ENCODE assay signal across 26 mouse cellular contexts in the genomic region with DNA sequence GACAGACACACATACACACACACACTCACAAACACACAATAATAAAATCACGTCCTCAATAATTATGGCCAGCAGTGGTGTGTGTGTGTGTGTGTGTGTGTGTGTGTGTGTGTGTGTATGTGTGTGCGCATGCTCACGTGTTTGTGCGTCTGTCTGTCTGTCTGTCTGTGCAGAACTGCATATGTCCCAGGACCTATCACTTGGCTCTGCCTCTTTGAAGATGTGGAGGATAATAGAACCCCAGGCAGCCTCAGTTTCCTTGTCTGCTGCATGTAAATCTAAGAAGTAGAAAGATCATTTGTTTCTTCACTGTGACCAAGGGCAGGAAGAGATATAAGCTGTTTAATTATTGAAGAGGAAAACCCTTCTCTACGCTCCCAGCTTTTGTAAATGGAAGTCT.
DNase-seq lines count a peak whose midpoint lies in the region; ATAC-seq lines count a peak whose summit lies in the region.
"Had no signal": no experiment of that assay in that cellular context is flagged by ENCODE, and none has a peak within 500 bp of the region (broad histone marks: within the 10 kb centered on the region; RNA-seq: fewer than 3 reads in every experiment).

No protein-coding gene starts in this region.

- H3K9me3 ChIP-seq in midbrain, embryonic 11.5 days (ENCODE audit: control insufficient read depth, low read length), result no peaks in the 10 kb centered on the region
- H3K9me3 ChIP-seq in midbrain, embryonic 14.5 days (ENCODE audit: control insufficient read depth, low read length), result no peaks in the 10 kb centered on the region
- H3K9me3 ChIP-seq: embryonic facial prominence, embryonic 12.5 days; kidney, embryonic 15.5 days; liver, embryonic 13.5 days had no signal

- 78% methylated on average over 5 of the region's 5 CpGs for WGBS in midbrain, embryonic 11.5 days
- WGBS in midbrain, embryonic 14.5 days, result 86% methylated on average over 5 of the region's 5 CpGs

- H3K27ac ChIP-seq in midbrain, embryonic 11.5 days (ENCODE audit: low read depth, low read length), result no peak overlapping the region
- H3K27ac ChIP-seq in midbrain, embryonic 14.5 days (replicated peaks; ENCODE audit: low read depth, low read length), result no peak overlapping the region
- H3K27ac ChIP-seq: embryonic facial prominence, embryonic 12.5 days; hindbrain, postnatal 0 days; kidney, embryonic 15.5 days; liver, embryonic 13.5 days; stomach, postnatal 0 days had no signal

- H3K4me1 ChIP-seq in midbrain, embryonic 11.5 days (ENCODE audit: control insufficient read depth, insufficient read depth, low read length), result no peaks in the 10 kb centered on the region
- H3K4me1 ChIP-seq in midbrain, embryonic 14.5 days (ENCODE audit: control insufficient read depth, insufficient read depth, low read length), result peaks cover 12% of the 10 kb centered on the region
- H3K4me1 ChIP-seq: liver, embryonic 13.5 days had no signal

- H3K4me3 ChIP-seq in midbrain, embryonic 11.5 days (ENCODE audit: low read depth, low read length), result no peak overlapping the region
- no peak overlapping the region for H3K4me3 ChIP-seq in midbrain, embryonic 14.5 days (replicated peaks; ENCODE audit: low read depth, low read length)
- H3K4me3 ChIP-seq: embryonic facial prominence, embryonic 12.5 days; kidney, embryonic 15.5 days; liver, embryonic 13.5 days; myocyte had no signal

- no peaks in the 10 kb centered on the region for H3K36me3 ChIP-seq in midbrain, embryonic 11.5 days (ENCODE audit: control insufficient read depth, insufficient read depth, low read length)
- H3K36me3 ChIP-seq in midbrain, embryonic 14.5 days (ENCODE audit: control insufficient read depth, insufficient read depth, low read length), result no peaks in the 10 kb centered on the region
- H3K36me3 ChIP-seq: embryonic facial prominence, embryonic 12.5 days; kidney, embryonic 15.5 days; liver, embryonic 13.5 days had no signal

- ATAC-seq in midbrain, embryonic 11.5 days (ENCODE audit: low FRiP score), result no peak
- no peak for ATAC-seq in midbrain, embryonic 14.5 days (ENCODE audit: low FRiP score, low TSS enrichment)
- ATAC-seq: forebrain, postnatal 0 days; hindbrain, postnatal 0 days; midbrain, embryonic 16.5 days; Patski had no signal

- peak; percentile 86 for DNase-seq in midbrain, embryonic 11.5 days (ENCODE audit: low spot score, missing footprints)
- no peak for DNase-seq in midbrain, embryonic 14.5 days
- peak; percentile 23 for DNase-seq in ES-CJ7 (ENCODE audit: low read depth, low spot score)
- DNase-seq in ZHBTc4 (ENCODE audit: low read depth, low spot score), result peak; percentile 17
- peak; percentile 13 for DNase-seq in naive thymus-derived CD4-positive, alpha-beta T cell, adult 2 months (ENCODE audit: low read depth)
- DNase-seq in layer of hippocampus, adult 18-20 months (ENCODE audit: low spot score in 2 of 2), result no peak
- no peak for DNase-seq in c-Kit-positive CD71-positive TER-119-positive erythroid progenitor cells, embryonic 14.5 days (ENCODE audit: low spot score)
- DNase-seq in embryo, embryonic 11 days, result no peak
- DNase-seq: adrenal gland, postnatal 25 days; cerebellum, adult 18-20 months; cerebellum, postnatal 14 days; forebrain, postnatal 0 days; gastrocnemius, postnatal 14 days; heart, adult 11 months; kidney, adult 11 months; liver, embryonic 13.5 days; lung, embryonic 14.5 days; right cerebral cortex, postnatal 4 days had no signal

- no peak overlapping the region for H3K9ac ChIP-seq in midbrain, embryonic 11.5 days (ENCODE audit: low read length)
- no peak overlapping the region for H3K9ac ChIP-seq in midbrain, embryonic 14.5 days (replicated peaks; ENCODE audit: low read length)
- H3K9ac ChIP-seq: embryonic facial prominence, embryonic 12.5 days; forebrain, postnatal 0 days; kidney, embryonic 15.5 days; liver, embryonic 13.5 days; lung, embryonic 14.5 days had no signal

- no peaks in the 10 kb centered on the region for H3K27me3 ChIP-seq in midbrain, embryonic 11.5 days (ENCODE audit: control insufficient read depth, insufficient read depth, low read length)
- no peaks in the 10 kb centered on the region for H3K27me3 ChIP-seq in midbrain, embryonic 14.5 days (ENCODE audit: control insufficient read depth, insufficient read depth, low read length)
- H3K27me3 ChIP-seq: embryonic facial prominence, embryonic 12.5 days; kidney, embryonic 15.5 days; liver, embryonic 13.5 days; Patski had no signal

- no peak overlapping the region for H3K4me2 ChIP-seq in midbrain, embryonic 11.5 days
- no peak overlapping the region for H3K4me2 ChIP-seq in midbrain, embryonic 14.5 days (ENCODE audit: low read length)
- H3K4me2 ChIP-seq: embryonic facial prominence, embryonic 12.5 days; heart, embryonic 11.5 days; kidney, embryonic 15.5 days; liver, embryonic 13.5 days; lung, embryonic 14.5 days had no signal

Comparison
In these comparisons a context has a peak if more than half of its experiments do, and no peak if none do; other contexts are left out.
1. DNase-seq: peak in midbrain, embryonic 11.5 days (single experiment), ES-CJ7 (single experiment), ZHBTc4 (single experiment) and naive thymus-derived CD4-positive, alpha-beta T cell, adult 2 months (single experiment); none in midbrain, embryonic 14.5 days (single experiment), layer of hippocampus, adult 18-20 months (0 of 2), c-Kit-positive CD71-positive TER-119-positive erythroid progenitor cells, embryonic 14.5 days (single experiment) and embryo, embryonic 11 days (single experiment).